Mouse (Mus musculus) retina, postnatal 1 day (tissue): ENCODE measurements at regions not wholly inside any gene's neighbourhood (a gene's known extent, or its start where the extent isn't known, plus 50 kb on each side); places are given as distances from the start of the nearest gene placed in this dataset.

Experiments used
- DNase-seq: peaks from one replicate; pipeline ENCODE4 v3.0.0-alpha.2; 2012

- no peak for DNase-seq
These were observed 60.7 kb downstream of the Ifng start for GRCm38 (mm10) chr10:118501571-118501970.

- peak; percentile 24 for DNase-seq
These were observed 64.0 kb downstream of the Ifng start for GRCm38 (mm10) chr10:118504811-118505210.

- DNase-seq = no peak
These were observed 65.3 kb downstream of the Ifng start for GRCm38 (mm10) chr10:118506154-118506553.

GRCm38 (mm10) chr10:118507630-118508029 is 66.8 kb downstream of the Ifng start:
- DNase-seq = peak; percentile 54

- DNase-seq = no peak
These were observed 76.0 kb downstream of the Ifng start for GRCm38 (mm10) chr10:118516839-118517238.

GRCm38 (mm10) chr10:118517995-118518394 is 77.1 kb downstream of the Ifng start:
- peak; percentile 11 for DNase-seq

GRCm38 (mm10) chr10:118545966-118546365 is 105.1 kb downstream of the Ifng start:
- DNase-seq = peak; percentile 48

- DNase-seq = no peak
These were observed 109.4 kb downstream of the Ifng start for GRCm38 (mm10) chr10:118550201-118550600.

GRCm38 (mm10) chr10:118558848-118559247 is 118.0 kb downstream of the Ifng start:
- DNase-seq = no peak

GRCm38 (mm10) chr10:118564041-118564440 is 123.2 kb downstream of the Ifng start:
- DNase-seq = no peak

- no peak for DNase-seq
These were observed 123.9 kb downstream of the Ifng start for GRCm38 (mm10) chr10:118564528-118565268.

- DNase-seq = no peak
These were observed 127.8 kb downstream of the Ifng start for GRCm38 (mm10) chr10:118568617-118569016.

GRCm38 (mm10) chr10:118569424-118569823 is 128.6 kb downstream of the Ifng start:
- peak; percentile 52 for DNase-seq

GRCm38 (mm10) chr10:118573247-118573646 is 132.4 kb downstream of the Ifng start:
- DNase-seq = no peak

- peak; percentile 64 for DNase-seq
These were observed 134.7 kb downstream of the Ifng start for GRCm38 (mm10) chr10:118575570-118575969.

GRCm38 (mm10) chr10:118581376-118581775 is 140.5 kb downstream of the Ifng start:
- no peak for DNase-seq

- no peak for DNase-seq
These were observed 145.0 kb downstream of the Ifng start for GRCm38 (mm10) chr10:118585821-118586220.

GRCm38 (mm10) chr10:118588198-118588597 is 147.4 kb downstream of the Ifng start:
- no peak for DNase-seq

- peak; percentile 85 for DNase-seq
These were observed 152.0 kb downstream of the Ifng start for GRCm38 (mm10) chr10:118592648-118593368.

- no peak for DNase-seq
These were observed 155.4 kb downstream of the Ifng start for GRCm38 (mm10) chr10:118596206-118596605.

GRCm38 (mm10) chr10:118598497-118598896 is 157.7 kb downstream of the Ifng start:
- DNase-seq = no peak

- no peak for DNase-seq
These were observed 158.4 kb downstream of the Ifng start for GRCm38 (mm10) chr10:118599197-118599596.

- DNase-seq = no peak
These were observed 158.8 kb downstream of the Ifng start for GRCm38 (mm10) chr10:118599610-118600009.

GRCm38 (mm10) chr10:118602922-118603321 is 162.1 kb downstream of the Ifng start:
- no peak for DNase-seq
